Mouse (Mus musculus) thymus, adult 18-20 months (tissue): ENCODE data around the gene Slc39a11.

Source experiments
- DNase-seq, 2 experiments: peaks; one replicate each; pipeline ENCODE4 v3.0.0; 2022; ENCODE audit warnings: mixed read lengths in 2 of 2

The Slc39a11 gene

GRCm38 (mm10) chr11:113631302-113631701 is 18.6 kb downstream of the Slc39a11 start:
- DNase-seq: no peak

GRCm38 (mm10) chr11:113630642-113631041 is 19.2 kb downstream of the Slc39a11 start:
- DNase-seq: no peak

GRCm38 (mm10) chr11:113627785-113628184 is 22.1 kb downstream of the Slc39a11 start:
- no peak for DNase-seq

DNA sequence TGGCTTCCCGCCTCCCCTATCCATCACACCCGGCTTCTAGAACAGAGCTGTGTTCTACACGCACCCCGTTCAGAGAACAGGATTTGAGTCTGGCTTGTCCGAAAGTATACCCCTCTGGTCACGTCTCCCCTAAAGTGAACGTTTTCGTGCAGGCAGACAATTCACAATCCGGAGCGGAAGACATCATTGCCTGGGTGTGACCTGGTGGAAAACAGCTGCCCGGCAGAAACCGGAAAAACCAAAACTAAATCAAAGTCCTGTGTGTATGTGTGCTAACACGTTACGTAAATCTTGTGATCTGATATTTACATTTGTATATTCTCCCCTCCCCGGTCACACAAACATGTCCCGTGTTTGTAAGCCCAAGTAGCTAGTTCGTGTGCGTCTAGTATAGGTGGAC is 24.4 kb downstream of the Slc39a11 start:
- no peak for DNase-seq

DNA sequence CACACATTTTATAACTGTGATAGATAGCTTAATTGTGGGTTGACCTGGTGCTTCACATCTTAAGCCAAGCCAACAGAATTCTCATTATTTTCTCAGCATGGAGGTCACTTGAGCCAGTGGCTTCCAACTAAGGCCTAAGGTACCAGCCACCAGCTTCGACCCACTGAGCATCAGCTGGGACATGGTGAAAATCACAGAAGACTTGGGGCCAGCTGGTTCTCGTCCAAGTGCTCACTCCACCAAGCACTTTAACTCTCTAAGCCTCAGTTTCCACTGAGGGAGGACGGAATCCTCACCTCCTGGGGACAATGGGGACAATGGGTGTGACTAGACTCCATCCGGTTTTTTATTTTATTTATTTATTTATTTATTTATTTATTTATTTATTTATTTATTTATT is 27.9 kb downstream of the Slc39a11 start:
- no peak for DNase-seq

GRCm38 (mm10) chr11:113621001-113621400 is 28.9 kb downstream of the Slc39a11 start:
- no peak for DNase-seq

DNA sequence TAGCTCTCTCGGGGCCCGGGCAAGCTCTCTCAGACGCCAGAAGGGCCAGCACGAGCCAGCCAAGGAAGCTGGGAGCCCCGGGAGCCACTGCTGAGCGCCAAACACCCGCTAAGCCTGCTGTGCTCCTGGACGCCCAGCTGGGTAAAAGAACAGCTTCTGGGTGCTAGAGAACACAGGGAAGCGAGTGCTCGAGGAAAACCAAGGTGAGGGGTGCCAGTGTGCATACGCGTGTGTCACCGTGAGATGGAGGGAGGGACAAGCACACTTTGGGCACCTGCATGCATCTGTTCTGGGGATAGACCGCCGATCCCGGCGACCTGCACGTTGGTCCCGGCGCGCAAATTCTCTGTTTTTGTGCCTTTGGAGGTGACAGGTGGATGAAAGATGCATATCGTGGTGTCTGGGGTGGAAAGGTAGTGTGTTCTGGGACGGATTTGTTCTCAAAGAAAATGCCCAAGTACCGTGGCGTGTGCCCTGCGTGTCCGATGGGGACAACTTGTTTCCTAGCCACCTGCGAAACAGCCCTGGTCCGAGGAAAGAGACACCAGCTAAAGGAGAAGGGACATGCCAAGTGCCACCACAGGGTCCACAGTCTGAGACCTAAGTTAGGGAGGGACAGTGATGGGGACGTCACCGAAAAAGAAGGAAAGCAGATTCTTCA is 30.3 kb downstream of the Slc39a11 start:
- no peak for DNase-seq

DNA sequence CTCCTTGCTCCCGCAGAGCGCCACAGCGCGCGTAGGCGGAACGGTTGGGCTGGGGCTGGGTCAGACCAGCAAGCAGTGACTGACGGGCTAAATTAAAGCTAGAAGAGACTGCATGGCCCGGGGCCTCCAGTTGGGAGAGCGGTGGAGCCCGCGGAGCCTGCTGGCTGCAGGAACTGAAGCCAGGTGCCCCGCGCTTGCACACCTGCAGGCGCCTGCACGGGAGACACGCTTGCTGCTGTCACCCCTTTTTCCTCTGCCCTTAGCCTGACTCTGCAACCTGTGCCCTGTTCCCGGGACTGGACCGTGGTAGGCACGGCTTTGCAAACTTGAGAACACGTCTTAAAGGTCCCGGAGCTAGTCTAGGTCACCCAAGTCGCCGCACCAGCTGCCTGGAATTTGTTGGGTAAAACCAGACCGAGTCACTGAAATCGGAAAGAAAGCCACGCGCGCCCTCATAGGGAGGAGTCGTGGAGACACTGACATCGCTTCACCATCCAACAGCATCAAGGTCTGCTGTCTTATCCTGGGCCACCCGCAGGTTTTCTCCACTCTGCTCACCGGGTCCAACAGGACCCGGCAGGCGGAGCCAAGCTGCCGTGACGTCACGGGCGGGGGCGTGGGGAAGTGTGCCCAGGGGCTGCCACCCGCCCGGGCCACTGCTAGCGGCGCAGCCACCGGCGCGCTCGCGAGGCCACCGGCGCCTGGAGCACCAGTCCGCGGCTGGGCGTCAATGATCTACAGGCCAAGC is 31.0 kb downstream of the Slc39a11 start, which contains the start of gene Sstr2:
TSS of gene Sstr2 (plus strand) at position 671 of the 748 bp plus-strand sequence.
- DNase-seq: peak; percentile 68 to 69

GRCm38 (mm10) chr11:113618303-113618671 is 31.6 kb downstream of the Slc39a11 start:
- no peak for DNase-seq

GRCm38 (mm10) chr11:113617132-113617911 is 32.6 kb downstream of the Slc39a11 start:
- DNase-seq: peak; percentile 34 to 61

DNA sequence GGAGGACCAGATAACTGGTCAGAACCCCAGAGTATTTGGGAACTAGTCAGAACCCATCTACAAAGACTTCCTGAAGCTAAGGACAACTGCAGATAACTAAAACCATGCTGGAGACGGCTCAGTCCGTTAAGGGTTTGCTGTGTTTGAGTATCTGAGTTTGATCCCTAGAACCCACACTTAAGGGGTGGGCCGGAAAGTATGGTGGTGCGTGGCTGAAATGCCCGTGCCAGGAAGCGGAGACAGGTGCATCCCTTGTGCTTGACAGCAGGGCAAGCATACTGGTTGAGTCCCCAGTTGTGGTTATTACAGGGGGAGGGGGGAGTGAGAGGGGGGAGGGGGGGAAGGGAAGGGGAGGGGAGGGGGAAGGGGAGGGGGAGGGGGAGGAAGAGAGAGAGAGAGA is 35.4 kb downstream of the Slc39a11 start:
- DNase-seq: peak; percentile 48 to 71

GRCm38 (mm10) chr11:113611664-113612611 is 37.9 kb downstream of the Slc39a11 start:
- peak; percentile 59 to 69 for DNase-seq

DNA sequence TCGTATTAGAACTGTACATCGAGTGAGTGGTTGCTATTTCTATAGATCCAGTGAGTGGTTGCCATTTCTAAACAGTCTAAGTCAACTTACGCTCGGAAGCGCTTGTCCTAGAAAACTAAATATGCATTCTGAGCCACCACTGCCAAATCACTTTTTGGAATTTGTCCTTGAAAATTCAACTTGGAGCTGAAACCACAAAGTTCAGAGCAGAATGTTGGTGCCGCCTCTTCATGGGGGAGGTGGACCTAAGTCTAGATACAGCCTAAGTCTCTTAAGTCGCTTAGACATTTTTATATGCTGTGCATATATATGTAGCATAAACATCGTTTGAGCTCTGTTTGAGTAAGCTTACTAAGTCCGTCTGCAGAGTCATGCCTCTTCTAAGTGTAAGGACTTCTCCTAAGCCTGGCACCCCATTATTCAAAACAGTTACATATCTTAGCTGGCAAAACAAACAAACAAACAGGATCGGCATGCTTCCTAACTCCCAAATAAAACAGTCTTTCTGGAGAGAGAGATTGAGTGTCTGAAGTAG is 38.7 kb downstream of the Slc39a11 start:
- DNase-seq: no peak

DNA sequence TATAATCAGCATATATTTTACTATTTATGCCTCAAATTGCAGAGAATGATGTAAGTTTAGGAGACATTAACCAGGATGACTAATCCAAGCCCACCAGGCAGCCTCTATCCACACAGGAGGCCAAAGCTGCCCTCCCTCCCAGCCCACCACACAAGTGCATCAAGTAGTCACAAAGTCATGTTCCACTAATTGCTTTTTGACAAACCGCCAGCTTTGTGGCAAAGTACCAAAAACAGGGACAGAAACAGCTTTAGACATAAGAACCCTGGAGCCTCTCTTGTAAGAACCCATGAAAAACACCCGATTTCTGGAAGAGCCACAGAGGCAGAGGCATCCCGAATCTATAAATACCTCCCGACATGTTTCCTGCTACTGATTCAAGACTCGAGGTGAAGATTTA is 39.6 kb downstream of the Slc39a11 start:
- DNase-seq: no peak

DNA sequence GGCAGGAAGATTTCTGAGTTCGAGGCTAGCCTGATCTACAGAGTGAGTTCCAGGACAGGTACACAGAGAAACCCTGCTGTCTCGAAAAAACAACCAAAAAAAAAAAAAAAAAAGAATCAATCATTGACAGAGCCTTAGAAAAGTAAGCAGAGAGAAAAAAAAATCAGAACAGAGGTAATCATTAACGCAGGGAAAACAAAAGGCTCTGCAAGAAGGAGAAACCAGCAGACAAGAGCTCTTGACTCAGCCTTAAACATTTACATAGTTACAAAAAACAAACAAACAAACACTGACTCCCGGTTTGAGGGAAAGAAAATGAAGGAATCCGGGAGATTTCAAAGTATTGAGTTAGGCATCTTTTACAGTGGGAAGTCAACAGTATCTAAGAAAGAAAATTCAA is 40.3 kb downstream of the Slc39a11 start:
- no peak for DNase-seq

GRCm38 (mm10) chr11:113607556-113607955 is 42.3 kb downstream of the Slc39a11 start:
- no peak for DNase-seq

- no peak for DNase-seq
These were observed 48.1 kb downstream of the Slc39a11 start for GRCm38 (mm10) chr11:113601616-113602343.

GRCm38 (mm10) chr11:113600526-113601245 is 49.2 kb downstream of the Slc39a11 start:
- DNase-seq: no peak

GRCm38 (mm10) chr11:113597632-113598031 is 52.2 kb downstream of the Slc39a11 start:
- no peak for DNase-seq

DNA sequence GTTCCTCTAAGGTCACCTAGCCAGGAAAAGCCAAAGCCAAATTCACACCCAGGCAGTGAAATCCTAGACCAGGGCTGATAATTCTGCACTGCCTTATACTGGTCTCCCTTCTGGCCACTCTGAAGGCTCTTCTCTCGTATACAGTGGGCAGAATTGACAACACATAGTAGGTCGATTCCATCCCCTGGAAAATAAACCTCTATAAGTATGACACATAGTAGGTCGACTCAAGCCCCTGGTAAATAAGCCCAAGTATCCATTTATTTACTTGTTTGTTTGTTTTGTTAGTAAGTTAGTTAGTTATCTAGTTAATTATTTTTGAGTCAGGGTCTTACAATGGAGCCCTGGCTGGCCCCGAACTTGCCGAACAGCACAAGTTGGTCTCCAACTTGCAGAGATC is 54.7 kb downstream of the Slc39a11 start:
- DNase-seq: no peak

- DNase-seq: no peak
These were observed 60.9 kb downstream of the Slc39a11 start for GRCm38 (mm10) chr11:113588936-113589335.
